23 mouse cellular contexts compared by ENCODE assay signal in genomic region chr10:60891476-60892170, GRCm38 (mm10).
A peak's percentile ranks its signal among the peaks of the same experiment; 100 is the strongest.
DNase-seq lines count a peak whose midpoint lies in the region; ATAC-seq and TF ChIP-seq lines count a peak whose summit lies in the region.
"Had no signal": no experiment of that assay in that cellular context is flagged by ENCODE, and none has a peak within 500 bp of the region (broad histone marks: within the 10 kb centered on the region; RNA-seq: fewer than 3 reads in every experiment).

No protein-coding gene starts in this region.

- no peak overlapping the region for H3K4me3 ChIP-seq in kidney, embryonic 16.5 days (ENCODE audit: low read length)
- no peak overlapping the region for H3K4me3 ChIP-seq in lung, postnatal 0 days (ENCODE audit: low read depth, low read length)
- H3K4me3 ChIP-seq: embryonic facial prominence, embryonic 10.5 days; gastrocnemius, adult 2 months; heart, embryonic 13.5 days; hindbrain, embryonic 12.5 days had no signal

- DNase-seq in heart, adult 11 months, result peak; percentile 64
- DNase-seq in heart, postnatal 25 days (ENCODE audit: low spot score), result no peak
- DNase-seq in kidney, postnatal 4 days, result no peak
- peak; percentile 11 for DNase-seq in lung, postnatal 0 days (ENCODE audit: low spot score)
- no peak for DNase-seq in lung, postnatal 4 days
- peak; percentile 71 for DNase-seq in testis, postnatal 14 days (ENCODE audit: low spot score)
- no peak for DNase-seq in testis, postnatal 10 days (ENCODE audit: low spot score)
- DNase-seq: adrenal gland, postnatal 14 days; B cell, adult 2 months; cerebellum, adult 2 months; cerebellum, postnatal 10 days; gastrocnemius, adult 2 months; gastrocnemius, postnatal 25 days; heart, postnatal 4 days had no signal

- H3K27ac ChIP-seq in kidney, embryonic 16.5 days (ENCODE audit: low read length), result peak overlapping the region; percentile 56; the same call in 1 of the 2 replicates
- H3K27ac ChIP-seq in lung, postnatal 0 days (ENCODE audit: low read length), result no peak overlapping the region
- H3K27ac ChIP-seq: embryonic facial prominence, embryonic 10.5 days; gastrocnemius, adult 2 months; heart, embryonic 13.5 days; hindbrain, embryonic 12.5 days had no signal

- 0 out of 2 replicates have a peak, but pooled peaks cover 2% of the 10 kb centered on the region for H3K27me3 ChIP-seq in kidney, embryonic 16.5 days (ENCODE audit: insufficient read depth, low read length)
- H3K27me3 ChIP-seq in lung, postnatal 0 days (replicated peaks; ENCODE audit: insufficient read depth, low read length), result no peaks in the 10 kb centered on the region

- no peaks in the 10 kb centered on the region for H3K9me3 ChIP-seq in kidney, embryonic 16.5 days (ENCODE audit: low read length)
- H3K9me3 ChIP-seq in lung, postnatal 0 days (ENCODE audit: low read length), result no peaks in the 10 kb centered on the region
- H3K9me3 ChIP-seq: embryonic facial prominence, embryonic 10.5 days; heart, embryonic 13.5 days; hindbrain, embryonic 12.5 days had no signal

- intact Hi-C loops in heart, postnatal 25 days (cut with DNase I), result no loop called here

- WGBS in kidney, embryonic 16.5 days, result 67% methylated on average over 13 of the region's 13 CpGs
- 65% methylated on average over 13 of the region's 13 CpGs for WGBS in lung, postnatal 0 days

- ATAC-seq in kidney, embryonic 16.5 days (ENCODE audit: low FRiP score, low TSS enrichment), result no peak
- no peak for ATAC-seq in lung, postnatal 0 days
- ATAC-seq: activated CD4-positive, CD25-positive, alpha-beta regulatory T cell, adult 4 months; CD4-positive, CD25-positive, alpha-beta regulatory T cell, adult 4 months; forebrain, embryonic 14.5 days; Patski had no signal

- no peak overlapping the region for H3K9ac ChIP-seq in kidney, embryonic 16.5 days (replicated peaks; ENCODE audit: low read length)
- H3K9ac ChIP-seq in lung, postnatal 0 days (replicated peaks; ENCODE audit: low read depth), result no peak overlapping the region
- H3K9ac ChIP-seq: heart, embryonic 13.5 days; hindbrain, embryonic 12.5 days had no signal

- H3K4me2 ChIP-seq in kidney, embryonic 16.5 days (replicated peaks; ENCODE audit: low read depth, low read length), result no peak overlapping the region
- H3K4me2 ChIP-seq in lung, postnatal 0 days (replicated peaks; ENCODE audit: low read depth, low read length), result no peak overlapping the region
- H3K4me2 ChIP-seq: heart, embryonic 13.5 days; hindbrain, embryonic 12.5 days had no signal

- H3K4me1 ChIP-seq in kidney, embryonic 16.5 days (ENCODE audit: insufficient read depth, low read length), result peaks cover 20% of the 10 kb centered on the region
- no peaks in the 10 kb centered on the region for H3K4me1 ChIP-seq in lung, postnatal 0 days (ENCODE audit: insufficient read depth, low read depth, low read length)

- H3K36me3 ChIP-seq in kidney, embryonic 16.5 days (ENCODE audit: insufficient read depth, low read length), result no peaks in the 10 kb centered on the region
- H3K36me3 ChIP-seq in lung, postnatal 0 days (ENCODE audit: insufficient read depth, low read length), result no peaks in the 10 kb centered on the region
- H3K36me3 ChIP-seq: embryonic facial prominence, embryonic 10.5 days; G1E; heart, embryonic 13.5 days; hindbrain, embryonic 12.5 days had no signal

- TF ChIP-seq EP300 in lung, postnatal 0 days (IDR thresholded peaks at IDR 0.05), result peak; percentile 44

- no peak for TF ChIP-seq CTCF in lung, postnatal 0 days (IDR thresholded peaks at IDR 0.05)

Comparison
In these comparisons a context has a peak if more than half of its experiments do, and no peak if none do; other contexts are left out.
1. DNase-seq: peak in heart, adult 11 months (single experiment), lung, postnatal 0 days (single experiment) and testis, postnatal 14 days (single experiment); none in heart, postnatal 25 days (single experiment), kidney, postnatal 4 days (0 of 2), lung, postnatal 4 days (0 of 2) and testis, postnatal 10 days (single experiment).